Mouse (Mus musculus) retina, postnatal 1 day (tissue): ENCODE measurements around the gene Depdc1b.

ENCODE experiments used
- DNase-seq: peaks from one replicate; pipeline ENCODE4 v3.0.0-alpha.2; 2012

The Depdc1b gene

GRCm38 (mm10) chr13:108315702-108316486, at the start of gene Depdc1b:
TSS of gene Depdc1b (plus strand) at chr13:108316332.
- DNase-seq = peak; percentile 96

GRCm38 (mm10) chr13:108267841-108268634, 48.1 kb upstream of the Depdc1b start:
- DNase-seq = no peak

- DNase-seq = no peak
Measured at GRCm38 (mm10) chr13:108271458-108272148, 44.5 kb upstream of the Depdc1b start.

- no peak for DNase-seq
Measured at GRCm38 (mm10) chr13:108272332-108272731, 43.8 kb upstream of the Depdc1b start.

- no peak for DNase-seq
Measured at GRCm38 (mm10) chr13:108273034-108273433, 43.1 kb upstream of the Depdc1b start.

- no peak for DNase-seq
Measured at GRCm38 (mm10) chr13:108273456-108273855, 42.7 kb upstream of the Depdc1b start.

- no peak for DNase-seq
Measured at GRCm38 (mm10) chr13:108276561-108276960, 39.6 kb upstream of the Depdc1b start.

GRCm38 (mm10) chr13:108277320-108277719, 38.8 kb upstream of the Depdc1b start:
- DNase-seq = peak; percentile 7

- no peak for DNase-seq
Measured at GRCm38 (mm10) chr13:108278592-108278991, 37.5 kb upstream of the Depdc1b start.

GRCm38 (mm10) chr13:108284312-108284711, 31.8 kb upstream of the Depdc1b start:
- no peak for DNase-seq

- no peak for DNase-seq
Measured at GRCm38 (mm10) chr13:108287953-108288352, 28.2 kb upstream of the Depdc1b start.

- DNase-seq = no peak
Measured at GRCm38 (mm10) chr13:108289436-108289835, 26.7 kb upstream of the Depdc1b start.

- DNase-seq = no peak
Measured at GRCm38 (mm10) chr13:108290314-108290713, 25.8 kb upstream of the Depdc1b start.

GRCm38 (mm10) chr13:108297350-108298093, 18.6 kb upstream of the Depdc1b start:
- peak; percentile 70 for DNase-seq

GRCm38 (mm10) chr13:108298241-108298640, 17.9 kb upstream of the Depdc1b start:
- no peak for DNase-seq

GRCm38 (mm10) chr13:108300346-108300950, 15.7 kb upstream of the Depdc1b start:
- DNase-seq = peak; percentile 27

GRCm38 (mm10) chr13:108301411-108301810, 14.7 kb upstream of the Depdc1b start:
- DNase-seq = peak; percentile 35

- no peak for DNase-seq
Measured at GRCm38 (mm10) chr13:108302957-108303675, 13.0 kb upstream of the Depdc1b start.

GRCm38 (mm10) chr13:108303841-108304240, 12.3 kb upstream of the Depdc1b start:
- DNase-seq = no peak

- DNase-seq = no peak
Measured at GRCm38 (mm10) chr13:108304680-108305079, 11.5 kb upstream of the Depdc1b start.

- DNase-seq = peak; percentile 56
Measured at GRCm38 (mm10) chr13:108316487-108316903, 363 bp downstream of the Depdc1b start.
